Mouse (Mus musculus) layer of hippocampus, postnatal 10 days (tissue): ENCODE results near the gene Coq9. TPM values are rescaled to one million over a fixed set of nuclear protein-coding genes. Genes with fewer than 3 reads are reported as not detected.

Experiments
- DNase-seq, 2 experiments: peaks; one replicate each; pipeline ENCODE4 v3.0.0; 2021; ENCODE audit warnings: low spot score in 2 of 2
- total RNA-seq, 2 experiments: library from RNA; stranded (reverse); gene quantifications; 2 replicates each; pipeline ENCODE4 v1.2.3; 2021

The Coq9 gene
- total RNA-seq, 2 experiments from 2014 or later, result 66.3 to 76.9 TPM

GRCm38 (mm10) chr8:94866921-94867320 lies 28.8 kb downstream of the Coq9 start:
- DNase-seq, result no peak

DNA sequence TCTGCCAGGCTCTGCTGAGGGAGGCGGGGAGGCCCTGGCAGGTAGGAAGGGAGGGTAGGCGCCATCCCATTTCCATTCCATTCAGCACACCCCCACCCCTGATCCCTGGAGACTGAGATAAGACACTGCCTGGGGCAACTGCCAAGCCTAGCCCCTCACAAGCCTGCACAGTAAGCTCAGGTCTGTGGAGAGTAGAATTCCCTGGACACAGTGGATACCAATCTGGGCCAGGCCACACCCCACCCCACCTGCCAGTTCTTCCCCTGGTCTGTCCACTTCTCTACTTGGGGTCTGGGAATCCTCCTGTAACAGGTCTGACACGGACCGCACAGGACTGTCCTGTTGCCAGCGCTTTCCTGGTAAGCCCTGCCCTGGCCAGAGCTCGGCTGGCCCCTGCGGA lies 31.0 kb downstream of the Coq9 start:
- no peak for DNase-seq

DNA sequence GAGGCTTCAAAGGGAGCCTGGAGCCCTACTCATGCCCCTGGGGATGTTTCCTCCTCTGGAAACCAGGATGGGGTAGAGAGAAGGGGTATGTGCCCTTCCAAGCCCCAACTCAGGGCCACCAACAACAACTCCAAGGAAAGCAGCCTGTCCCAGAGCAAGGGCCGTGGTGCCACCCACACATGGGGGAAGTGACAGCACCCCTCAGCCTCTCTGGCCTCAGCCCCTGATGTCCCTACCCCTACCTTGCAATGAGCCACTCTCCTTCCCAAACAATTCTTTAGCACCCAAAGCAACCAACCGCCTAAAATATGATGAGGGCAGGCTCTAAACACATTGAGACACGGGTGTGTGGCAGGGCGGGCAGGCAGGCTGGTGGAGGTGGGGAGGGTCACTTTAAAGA lies 31.9 kb downstream of the Coq9 start:
- no peak for DNase-seq

DNA sequence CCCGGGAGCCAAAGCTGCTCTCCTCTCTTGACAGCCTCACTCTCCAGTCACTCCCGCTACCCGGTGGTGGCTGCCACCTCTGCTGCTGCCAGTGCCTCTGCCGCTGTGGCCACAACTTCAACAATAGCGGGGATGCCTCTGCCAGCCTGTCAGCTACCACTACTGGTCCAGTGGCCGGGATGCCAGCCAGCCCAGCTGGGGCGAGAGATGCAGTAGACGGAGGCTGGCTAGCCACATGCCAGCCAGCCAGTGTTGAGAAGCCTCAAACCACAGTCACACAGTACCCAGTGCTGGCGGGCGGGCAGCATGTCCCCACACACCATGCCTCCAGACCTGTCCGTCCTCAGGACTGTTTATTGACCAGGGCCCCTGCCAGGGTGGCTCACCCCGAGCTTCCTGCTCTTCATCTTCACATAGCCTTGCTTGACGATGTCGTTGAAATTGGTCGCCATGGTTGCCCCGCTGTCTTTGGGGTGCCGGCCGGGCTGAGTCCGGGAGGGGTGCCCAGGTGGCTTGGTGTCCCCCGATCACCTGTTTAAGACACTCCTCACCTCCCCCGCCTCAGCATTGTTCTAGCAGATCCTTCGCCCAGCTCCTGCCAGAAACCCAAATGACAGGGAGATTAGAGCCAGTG lies 32.5 kb downstream of the Coq9 start:
- peak; percentile 69 to 78 for DNase-seq

GRCm38 (mm10) chr8:94871108-94871894 lies 33.2 kb downstream of the Coq9 start:
- peak; percentile 73 to 81 for DNase-seq

DNA sequence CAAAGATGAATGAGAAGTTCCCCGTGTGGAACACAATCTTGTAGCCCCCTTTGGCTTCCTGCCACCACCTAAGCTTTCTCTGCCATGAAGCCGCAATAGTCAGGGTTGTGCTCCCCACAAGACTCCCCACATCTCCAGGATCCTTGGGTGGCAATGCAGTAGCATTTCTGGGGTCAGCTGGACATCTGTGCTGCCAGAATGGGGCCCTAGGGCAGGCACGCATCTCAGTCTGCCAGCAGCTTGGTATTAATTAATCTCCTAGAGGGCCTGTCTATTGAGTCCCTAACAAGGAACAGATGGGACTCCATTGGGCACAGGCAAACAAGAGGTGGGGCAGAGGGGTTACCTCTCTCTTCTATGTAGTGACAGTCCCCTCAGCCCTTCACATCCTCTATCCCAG lies 34.0 kb downstream of the Coq9 start:
- no peak for DNase-seq

- DNase-seq, result no peak
Measured at GRCm38 (mm10) chr8:94872576-94872975, 34.5 kb downstream of the Coq9 start.

- DNase-seq, result peak; percentile 70 to 80
Measured at GRCm38 (mm10) chr8:94874358-94874757, 36.2 kb downstream of the Coq9 start.

DNA sequence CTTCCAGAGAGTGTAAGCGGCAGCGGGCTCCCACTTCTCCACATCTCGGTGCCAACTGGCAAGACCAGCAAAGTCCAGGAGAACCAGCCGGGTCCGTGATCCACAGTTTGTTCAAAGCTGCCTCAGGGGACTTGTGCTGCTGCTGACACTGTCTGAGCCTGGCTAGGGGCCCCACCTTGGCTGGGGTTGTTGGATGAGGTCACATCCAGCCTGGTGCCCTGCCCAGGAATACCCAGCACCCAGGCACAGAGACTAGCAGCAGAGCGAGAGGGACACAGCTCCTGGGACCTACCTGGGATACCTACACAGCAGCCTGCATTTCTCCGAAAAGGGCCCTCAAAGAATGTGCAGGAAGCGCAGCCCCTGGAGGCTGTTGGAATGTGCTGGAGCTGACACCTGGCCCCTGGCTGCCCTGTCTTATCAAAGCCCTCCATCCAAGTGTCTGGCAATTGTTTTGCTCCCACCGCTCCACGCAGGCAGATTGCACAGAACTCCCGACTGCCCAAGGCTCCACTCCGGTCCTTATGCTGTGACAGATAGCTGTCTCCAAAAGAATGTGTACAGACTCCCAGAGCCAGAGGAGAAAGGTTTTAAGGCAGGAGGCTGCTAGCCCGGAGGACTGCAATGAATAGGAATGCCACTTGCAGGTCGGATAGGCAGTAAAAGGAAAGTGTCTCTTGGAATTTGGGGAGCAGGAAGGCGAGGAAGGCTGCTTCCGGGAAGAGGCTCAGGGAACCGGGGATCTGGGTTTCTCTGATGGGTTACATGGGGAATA lies 37.2 kb downstream of the Coq9 start:
- DNase-seq, result no peak

- DNase-seq, result no peak
Measured at GRCm38 (mm10) chr8:94875871-94876150, 37.7 kb downstream of the Coq9 start.

DNA sequence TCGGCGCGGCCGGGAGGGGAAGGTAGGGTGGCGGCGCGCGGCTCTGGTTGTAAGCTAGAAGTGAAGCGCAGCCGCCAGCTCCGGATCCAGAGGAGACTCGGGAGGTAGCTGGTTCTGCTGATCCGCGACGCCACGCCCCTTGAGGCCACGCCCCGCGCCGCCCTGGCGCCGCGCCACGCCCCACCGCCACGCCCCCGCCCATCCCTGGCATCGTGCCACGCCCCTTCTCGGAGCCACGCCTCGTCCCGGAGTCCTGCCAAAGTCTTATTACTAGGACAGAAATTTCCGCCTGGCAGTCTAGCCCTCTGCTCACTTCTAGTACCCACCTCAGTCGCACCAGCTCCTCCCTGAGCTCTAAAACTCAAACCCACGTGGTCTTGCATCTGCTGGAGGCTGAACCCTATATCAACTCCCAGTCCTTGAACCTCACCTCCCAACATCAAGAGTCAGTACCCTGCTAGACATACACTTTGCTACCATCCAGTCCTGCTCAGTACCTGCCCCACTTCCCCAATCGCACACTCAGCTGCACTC lies 38.1 kb downstream of the Coq9 start, which contains the start of gene Dok4:
Gene Dok4, minus strand, starts transcription at position 134 of the 534 bp plus-strand sequence.
- DNase-seq, result peak; percentile 66 to 77

- no peak for DNase-seq
Measured at GRCm38 (mm10) chr8:94876820-94877219, 38.7 kb downstream of the Coq9 start.

DNA sequence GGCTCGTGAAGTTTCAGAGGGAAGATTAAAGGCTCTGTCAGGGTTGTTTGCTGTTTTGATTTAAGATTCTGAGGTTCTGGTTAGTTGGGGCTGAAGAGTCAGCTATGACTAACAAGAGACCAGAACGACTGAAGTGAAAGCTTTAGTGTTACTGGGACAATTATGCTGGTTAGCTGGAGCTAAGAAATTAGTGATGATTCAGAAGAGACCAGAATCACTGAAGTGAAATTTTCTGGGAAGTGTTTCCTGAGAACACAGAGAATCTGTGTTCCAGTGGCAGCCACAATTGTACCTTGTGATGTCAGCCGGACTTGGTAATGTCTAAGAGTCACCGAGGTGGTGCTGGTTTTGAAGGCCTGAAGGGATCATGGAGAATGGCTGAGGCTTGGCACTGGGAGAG lies 42.6 kb downstream of the Coq9 start:
- no peak for DNase-seq

DNA sequence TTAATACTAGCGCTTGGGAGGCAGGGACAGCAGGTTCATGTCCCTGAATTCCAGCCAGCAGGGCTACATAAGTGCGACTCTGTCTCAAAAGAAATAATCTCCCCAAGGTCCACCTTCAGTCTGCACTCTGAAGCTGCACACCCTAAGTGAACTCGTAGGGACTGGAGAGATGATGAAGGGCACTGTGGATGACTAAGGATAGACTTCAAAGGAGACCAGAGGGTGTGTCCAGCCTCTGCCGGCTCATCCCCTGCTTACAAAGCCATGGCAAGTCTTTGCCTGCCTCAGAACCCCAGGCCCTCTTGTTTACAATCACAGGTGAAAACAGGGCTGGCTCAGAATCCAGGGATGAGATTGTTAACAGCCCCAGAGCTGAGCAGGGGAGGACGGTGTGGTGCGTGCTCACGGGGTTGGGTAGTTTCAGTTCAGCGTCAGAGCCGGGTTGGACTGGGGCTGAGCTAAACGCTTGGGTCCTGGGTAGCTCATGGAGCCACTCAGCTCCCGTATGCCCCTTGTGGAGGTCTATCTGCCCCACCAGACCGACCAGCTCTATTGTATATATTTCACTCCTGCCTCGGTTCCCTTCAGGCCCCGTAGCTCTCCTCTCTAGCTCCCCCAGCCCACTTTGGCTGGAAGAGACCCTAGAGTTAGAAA lies 50.4 kb downstream of the Coq9 start:
- no peak for DNase-seq

DNA sequence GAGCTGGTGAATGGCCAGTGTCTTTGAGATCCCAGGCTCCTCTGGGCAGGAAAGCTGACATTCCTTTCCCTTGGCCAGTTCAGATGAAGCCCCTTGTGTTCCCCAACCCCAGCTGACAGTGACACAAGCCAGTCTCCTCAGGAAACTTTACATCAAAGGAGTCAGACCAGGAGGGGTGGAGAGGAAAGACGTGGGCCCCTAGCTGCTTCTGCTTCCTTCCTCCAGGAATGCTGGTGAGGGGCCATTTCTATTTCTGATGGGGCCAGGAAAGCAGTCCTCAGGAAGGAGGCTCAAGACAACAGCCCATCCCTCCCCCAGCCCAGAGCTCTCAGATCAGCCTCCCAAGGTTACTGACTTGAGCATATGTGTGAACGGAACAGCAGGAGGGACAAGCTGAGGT lies 54.8 kb downstream of the Coq9 start:
- DNase-seq, result no peak

GRCm38 (mm10) chr8:94899262-94899661 lies 61.1 kb downstream of the Coq9 start:
- no peak for DNase-seq

- DNase-seq, result no peak
Measured at GRCm38 (mm10) chr8:94900617-94901016, 62.5 kb downstream of the Coq9 start.

DNA sequence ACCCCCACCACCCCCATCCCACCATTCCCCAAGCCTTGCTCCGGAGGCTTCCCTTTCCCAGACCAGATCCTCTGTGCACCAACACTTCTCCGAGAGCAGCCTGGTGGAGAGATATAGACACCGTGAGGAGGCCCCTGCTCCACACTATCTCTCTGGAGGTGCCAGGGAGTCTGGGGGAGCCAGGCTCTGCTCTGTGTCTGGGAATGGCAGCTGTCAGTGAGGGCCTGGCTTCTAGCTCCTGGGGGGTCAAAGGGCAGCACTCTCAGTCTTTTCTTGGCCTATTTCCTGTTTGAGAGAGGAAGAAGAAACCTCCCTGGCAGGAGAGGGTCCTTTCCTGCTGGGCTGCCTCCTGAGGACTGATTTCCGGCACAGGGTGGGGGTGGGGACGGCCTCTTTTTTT lies 62.9 kb downstream of the Coq9 start:
- no peak for DNase-seq

- DNase-seq, result no peak
Measured at GRCm38 (mm10) chr8:94903709-94904108, 65.6 kb downstream of the Coq9 start.
